Mouse (Mus musculus): ENCODE data around the gene Pde8b. TPM values are rescaled to one million over a fixed set of nuclear protein-coding genes. Genes with fewer than 3 reads are reported as not detected.
A peak's percentile ranks its signal among the peaks of the same experiment; 100 is the strongest.

The Pde8b gene
- total RNA-seq, 2 experiments from 2014 or later: 2.5 TPM

- DNase-seq: peak; percentile 59
Measured at GRCm38 (mm10) chr13:95081082-95081481, 169.1 kb downstream of the Pde8b start.

- DNase-seq: no peak
Measured at GRCm38 (mm10) chr13:95078492-95078891, 171.6 kb downstream of the Pde8b start.

GRCm38 (mm10) chr13:95077688-95078087 is 172.4 kb downstream of the Pde8b start:
- no peak for DNase-seq

- no peak for DNase-seq
Measured at GRCm38 (mm10) chr13:95076142-95076541, 174.0 kb downstream of the Pde8b start.

GRCm38 (mm10) chr13:95073445-95074172 is 176.5 kb downstream of the Pde8b start:
- DNase-seq: no peak

DNA sequence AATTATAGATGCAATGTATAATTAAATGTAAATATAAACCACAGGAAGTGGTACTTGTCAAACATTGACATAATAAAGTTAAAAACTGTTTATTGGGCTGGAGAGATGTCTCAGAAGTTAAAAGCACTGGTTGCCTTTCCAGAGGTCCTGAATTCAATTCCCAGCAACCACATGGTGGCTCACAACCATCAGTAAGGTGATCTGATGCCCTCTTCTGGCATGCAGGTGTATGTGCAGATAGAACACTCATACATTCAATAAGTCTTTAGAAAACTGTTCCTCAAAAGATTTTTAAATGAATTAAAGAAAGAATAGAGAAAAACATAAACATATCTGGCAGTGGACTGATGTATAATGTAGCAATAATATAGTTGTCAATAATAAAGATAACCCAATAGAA is 179.9 kb downstream of the Pde8b start:
- no peak for DNase-seq

DNA sequence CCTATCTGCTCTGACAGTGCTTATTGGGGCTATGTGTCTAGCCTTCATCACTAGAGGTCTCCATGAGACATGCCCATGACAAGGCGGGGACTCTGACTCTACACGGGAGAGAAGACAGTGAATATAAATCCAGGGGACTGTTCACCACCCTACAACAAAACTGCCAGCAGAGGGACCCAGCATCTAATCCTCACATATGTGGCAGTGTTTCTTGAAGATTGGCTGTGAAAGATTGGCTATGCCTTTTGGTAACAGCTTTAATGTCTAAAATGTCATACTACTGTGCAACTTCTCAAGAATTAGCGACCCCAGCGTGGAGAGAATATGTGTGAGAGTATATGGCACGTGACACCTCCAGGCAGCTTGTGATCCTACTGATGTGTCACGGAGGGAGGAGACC is 182.3 kb downstream of the Pde8b start:
- no peak for DNase-seq

- no peak for DNase-seq
Measured at GRCm38 (mm10) chr13:95063390-95064017, 186.6 kb downstream of the Pde8b start.

DNA sequence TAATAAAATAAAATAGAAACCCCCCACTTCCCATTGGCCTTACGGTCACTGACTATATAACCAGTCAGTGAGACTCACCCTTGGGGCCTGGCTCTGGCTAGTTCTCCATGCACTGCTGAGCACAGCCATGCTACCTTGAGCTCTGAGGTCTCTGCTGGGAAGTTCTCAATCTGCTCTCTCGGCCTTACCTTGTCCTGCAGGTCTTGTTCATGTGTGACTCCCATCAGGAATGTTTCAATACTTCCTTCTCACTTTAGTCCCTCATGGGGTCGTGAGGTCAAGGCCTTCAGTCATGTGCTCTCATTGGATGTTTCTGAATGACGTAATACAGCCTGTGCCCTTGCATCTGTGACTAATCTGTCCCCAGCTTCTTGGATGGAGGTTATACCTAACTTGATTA is 191.3 kb downstream of the Pde8b start:
- DNase-seq: no peak

DNA sequence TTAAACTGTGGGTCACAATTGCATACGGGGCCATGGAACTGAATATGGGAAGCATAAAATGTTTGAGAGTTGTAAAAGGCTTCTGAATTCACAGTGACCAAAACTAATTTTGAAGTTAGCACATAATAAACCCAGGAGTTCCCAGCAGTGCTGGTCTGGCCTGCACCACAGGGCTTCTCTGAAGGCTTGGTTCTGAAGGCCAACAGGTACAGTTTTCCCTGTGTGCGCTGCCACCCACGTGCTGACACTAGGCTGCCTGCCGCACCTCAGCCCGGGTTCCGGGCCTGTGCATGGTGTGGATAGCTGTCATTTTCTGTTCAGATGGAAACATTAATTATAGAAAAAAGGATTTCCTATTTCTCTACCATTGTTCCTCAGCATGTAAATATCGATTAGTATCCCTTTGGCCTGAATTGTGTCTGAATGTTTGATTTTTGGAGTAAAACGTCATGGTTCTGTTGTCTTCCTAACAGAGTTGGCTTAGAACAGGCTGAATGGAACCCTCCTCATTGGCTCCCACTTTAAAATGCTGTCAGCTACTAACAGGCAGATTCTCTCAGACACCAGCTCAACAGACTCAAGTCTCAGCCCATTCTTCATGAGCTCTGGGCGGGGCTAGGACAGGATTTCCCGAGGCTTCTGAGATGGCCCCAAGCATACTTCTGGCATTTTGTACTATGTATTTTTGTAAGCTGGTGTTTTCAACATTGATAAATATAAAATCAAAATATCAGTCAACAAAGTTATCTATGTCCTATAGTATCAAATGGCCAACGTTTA is 193.4 kb downstream of the Pde8b start:
- DNase-seq: no peak

DNA sequence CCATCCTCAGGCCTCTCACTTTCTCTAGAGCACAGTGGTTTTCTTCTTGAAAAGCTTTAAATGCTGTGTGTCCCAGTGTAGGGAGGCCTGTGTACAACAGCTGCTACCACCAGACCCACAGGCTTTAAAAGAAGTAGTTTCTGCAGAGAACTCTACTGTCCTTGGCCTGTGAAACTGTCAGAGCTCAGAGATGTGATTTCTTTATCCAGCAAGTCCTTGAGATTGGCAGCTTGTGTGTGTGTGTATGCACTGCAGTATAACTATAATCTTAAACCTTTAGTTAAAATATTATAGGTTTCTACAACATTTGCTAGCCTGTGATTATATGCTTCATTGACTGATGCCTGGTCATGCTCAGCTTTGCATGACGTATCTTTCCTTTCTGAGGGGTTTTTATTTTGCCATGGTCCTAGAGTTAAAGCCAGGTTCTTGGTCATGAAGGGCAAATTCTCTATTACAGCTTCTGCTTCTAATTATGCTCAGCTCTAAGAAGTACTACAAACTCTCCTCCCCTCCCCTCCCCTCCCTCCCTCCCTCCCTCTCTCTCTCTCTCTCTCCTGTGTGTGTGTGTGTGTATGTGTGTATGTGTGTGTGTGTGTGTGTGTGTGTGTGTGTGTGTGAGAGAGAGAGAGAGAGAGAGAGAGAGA is 194.3 kb downstream of the Pde8b start:
- DNase-seq: no peak

DNA sequence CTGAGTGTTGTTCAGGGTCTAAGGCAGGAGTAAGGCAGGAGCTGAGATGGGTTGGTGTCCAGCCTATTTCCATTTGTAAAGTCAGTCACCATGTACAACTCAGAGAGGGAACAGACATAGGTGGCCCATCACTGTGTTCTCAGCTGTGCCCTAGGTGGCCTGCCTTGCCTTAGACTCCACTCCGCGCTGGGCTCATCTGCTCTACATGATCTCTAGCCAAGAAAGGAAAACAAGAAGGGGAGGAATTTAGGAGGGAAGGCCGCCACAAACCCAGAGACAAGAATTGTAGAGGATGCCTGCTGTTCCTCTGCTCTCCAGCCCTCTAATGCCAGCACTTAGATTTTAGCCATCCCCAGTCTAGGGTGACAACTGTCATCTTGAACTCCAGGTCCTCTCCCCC is 197.7 kb downstream of the Pde8b start:
- no peak for DNase-seq

DNA sequence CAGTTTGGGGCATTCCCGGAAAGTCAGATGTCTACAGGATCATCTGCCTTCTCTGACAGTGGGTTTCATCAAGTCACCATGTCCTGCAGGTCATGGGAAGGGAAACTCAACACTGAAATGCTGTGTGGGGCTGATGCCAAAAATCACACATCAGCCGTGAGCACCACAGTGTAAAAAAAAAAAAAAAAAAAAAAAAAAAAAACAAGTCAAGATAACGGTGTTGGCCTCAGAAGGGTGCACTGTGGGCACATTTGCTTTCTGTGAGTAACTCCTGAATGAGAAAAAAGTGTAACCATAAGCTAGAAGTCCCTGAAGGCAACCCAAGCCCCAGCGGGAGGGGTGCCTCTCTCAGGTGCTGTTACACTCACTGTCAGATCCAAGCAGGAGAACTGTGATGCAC is 199.7 kb downstream of the Pde8b start:
- DNase-seq: no peak

GRCm38 (mm10) chr13:95044108-95044507 is 206.0 kb downstream of the Pde8b start:
- DNase-seq: no peak

DNA sequence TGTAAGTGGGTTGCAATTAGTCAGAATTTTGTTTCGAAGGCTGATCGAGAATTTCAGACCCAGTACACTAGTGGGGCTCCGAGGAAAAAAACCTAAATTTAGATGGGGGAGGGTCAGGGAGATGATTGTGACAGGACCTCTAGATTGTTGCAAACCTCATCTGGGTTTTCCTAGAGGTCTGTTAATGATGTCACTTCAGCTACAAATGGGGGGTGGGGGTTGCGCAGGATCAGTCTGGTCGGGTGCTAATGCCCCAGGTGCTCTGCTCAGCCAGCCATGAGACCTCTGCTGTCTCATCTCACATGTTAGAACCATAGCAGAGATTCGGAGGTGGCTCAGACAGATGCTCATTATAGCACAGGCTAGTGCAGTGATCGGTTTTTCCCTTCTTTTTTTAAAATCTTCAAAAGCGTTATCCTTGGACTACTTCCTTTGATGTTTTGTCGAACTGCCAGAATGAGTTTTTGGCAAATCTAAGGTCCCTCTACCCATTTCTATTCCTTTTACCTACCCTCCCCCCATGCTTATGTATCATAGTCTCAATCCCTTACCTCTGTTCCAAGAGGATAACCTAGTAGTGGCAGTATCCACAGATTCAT is 209.9 kb downstream of the Pde8b start:
- DNase-seq: no peak

GRCm38 (mm10) chr13:95038200-95038599 is 211.9 kb downstream of the Pde8b start:
- DNase-seq: no peak

DNA sequence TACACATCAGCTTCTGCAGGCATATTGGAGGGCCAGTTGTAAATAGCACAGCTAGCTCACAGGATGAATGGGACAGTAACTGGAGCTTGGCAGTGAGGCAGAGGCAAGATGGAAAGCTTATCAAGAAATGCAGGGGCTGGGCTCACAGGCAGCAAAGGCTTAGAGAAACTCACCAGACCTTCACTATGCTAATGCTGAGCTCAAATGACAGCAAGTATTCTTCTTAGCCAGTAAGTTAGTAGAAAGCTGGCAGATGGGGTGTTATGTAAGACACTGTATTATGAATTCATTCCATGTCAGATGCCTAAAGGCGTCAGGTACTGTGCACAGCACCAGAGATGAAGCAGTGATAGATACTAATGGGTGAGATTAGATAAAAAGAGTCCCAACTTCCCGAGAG is 215.4 kb downstream of the Pde8b start:
- DNase-seq: no peak

GRCm38 (mm10) chr13:95034094-95034493 is 216.0 kb downstream of the Pde8b start:
- DNase-seq: no peak

- no peak for DNase-seq
Measured at GRCm38 (mm10) chr13:95032973-95033372, 217.2 kb downstream of the Pde8b start.

DNA sequence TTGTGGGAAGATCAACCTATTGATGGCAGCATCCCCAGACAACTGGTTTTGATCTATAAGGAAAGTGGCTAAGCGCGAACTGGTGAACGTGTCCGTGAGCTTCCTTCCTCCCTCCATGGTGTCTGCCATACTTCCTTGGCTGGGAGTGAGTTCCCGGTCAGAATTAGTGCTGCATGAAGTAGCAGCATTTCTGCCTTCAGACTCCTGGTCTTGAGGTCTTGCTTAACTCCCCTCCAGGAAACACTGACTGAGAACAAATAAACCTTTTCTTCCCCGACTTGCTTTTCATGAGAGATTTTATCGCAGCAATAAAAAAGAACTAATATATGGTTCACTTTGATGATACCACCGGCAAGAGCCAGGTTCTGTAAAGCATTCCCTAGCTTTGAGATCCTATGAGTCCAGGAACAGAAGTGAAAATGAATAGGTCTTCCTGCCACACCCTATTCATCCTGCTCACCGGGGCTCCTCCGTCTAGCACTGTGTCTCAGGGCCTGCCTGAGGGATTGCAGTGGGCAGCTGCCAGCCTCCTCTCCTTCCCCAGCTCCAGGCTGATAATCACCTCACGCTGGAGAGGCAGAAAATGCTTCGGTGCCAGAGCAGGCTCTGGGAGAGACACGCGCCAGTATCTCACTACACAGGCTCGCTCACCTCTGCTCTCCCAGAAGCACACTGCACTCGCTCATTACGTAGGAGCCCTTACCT is 217.9 kb downstream of the Pde8b start:
- no peak for DNase-seq

GRCm38 (mm10) chr13:95030828-95031227 is 219.3 kb downstream of the Pde8b start:
- DNase-seq: no peak

DNA sequence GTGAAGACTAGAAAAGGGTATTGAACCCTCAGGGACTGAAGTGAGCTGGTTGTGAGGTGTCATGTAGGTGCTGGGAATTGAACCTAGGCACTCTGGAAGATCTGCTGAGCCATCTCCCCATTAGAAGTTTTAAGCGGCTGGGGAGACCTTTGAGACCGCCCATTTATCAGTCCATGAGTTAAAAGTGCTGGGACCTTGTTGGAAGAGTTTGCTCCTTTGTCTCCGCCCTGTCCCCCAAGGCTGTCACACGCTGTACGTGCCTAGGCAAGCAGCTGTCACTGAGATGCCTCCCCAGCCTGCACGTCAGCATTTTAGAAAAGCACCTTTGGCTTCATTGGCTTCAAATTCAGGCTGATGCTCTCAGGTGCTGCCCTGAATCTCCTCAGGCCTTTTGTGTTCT is 229.9 kb downstream of the Pde8b start:
- no peak for DNase-seq
